ENCODE assay signal across 8 mouse cellular contexts in genomic region chrX:142813146-142813545, GRCm38 (mm10).
DNase-seq lines count a peak whose midpoint lies in the region; ATAC-seq and TF ChIP-seq lines count a peak whose summit lies in the region.
"Had no signal": no experiment of that assay in that cellular context is flagged by ENCODE, and none has a peak within 500 bp of the region (broad histone marks: within the 10 kb centered on the region; RNA-seq: fewer than 3 reads in every experiment).

No protein-coding gene starts in this region.

- no peak overlapping the region for H3K4me3 ChIP-seq in kidney, embryonic 15.5 days (replicated peaks)
- H3K4me3 ChIP-seq in hindbrain, embryonic 14.5 days (replicated peaks; ENCODE audit: low read length), result no peak overlapping the region
- no peak overlapping the region for H3K4me3 ChIP-seq in lung, adult 2 months (replicated peaks; ENCODE audit: extremely low read depth, low read depth, low read length)
- H3K4me3 ChIP-seq in stomach, embryonic 16.5 days (replicated peaks; ENCODE audit: low read length), result no peak overlapping the region
- H3K4me3 ChIP-seq: embryonic facial prominence, embryonic 12.5 days had no signal

- no peak overlapping the region for H3K4me2 ChIP-seq in kidney, embryonic 15.5 days
- H3K4me2 ChIP-seq in hindbrain, embryonic 14.5 days (replicated peaks), result no peak overlapping the region
- no peak overlapping the region for H3K4me2 ChIP-seq in stomach, embryonic 16.5 days (ENCODE audit: low read depth, low read length)
- H3K4me2 ChIP-seq: embryonic facial prominence, embryonic 12.5 days had no signal

- no peaks in the 10 kb centered on the region for H3K27me3 ChIP-seq in kidney, embryonic 15.5 days
- H3K27me3 ChIP-seq in hindbrain, embryonic 14.5 days (ENCODE audit: control insufficient read depth, insufficient read depth, low read length), result no peaks in the 10 kb centered on the region
- no peaks in the 10 kb centered on the region for H3K27me3 ChIP-seq in stomach, embryonic 16.5 days (ENCODE audit: control insufficient read depth, insufficient read depth, low read length)
- H3K27me3 ChIP-seq: embryonic facial prominence, embryonic 12.5 days had no signal

- H3K36me3 ChIP-seq in kidney, embryonic 15.5 days, result no peaks in the 10 kb centered on the region
- H3K36me3 ChIP-seq in hindbrain, embryonic 14.5 days (replicated peaks; ENCODE audit: control insufficient read depth, insufficient read depth), result no peaks in the 10 kb centered on the region
- H3K36me3 ChIP-seq in stomach, embryonic 16.5 days (ENCODE audit: control insufficient read depth, insufficient read depth, low read length), result no peaks in the 10 kb centered on the region
- H3K36me3 ChIP-seq: embryonic facial prominence, embryonic 12.5 days had no signal

- H3K27ac ChIP-seq in kidney, embryonic 15.5 days, result no peak overlapping the region
- H3K27ac ChIP-seq in hindbrain, embryonic 14.5 days, result no peak overlapping the region
- H3K27ac ChIP-seq in stomach, embryonic 16.5 days (ENCODE audit: low read length), result no peak overlapping the region
- H3K27ac ChIP-seq: embryonic facial prominence, embryonic 12.5 days had no signal

- no peak for ATAC-seq in kidney, embryonic 15.5 days (replicated peaks; ENCODE audit: low FRiP score)
- no peak; the same call in 1 of the 2 replicates for ATAC-seq in hindbrain, embryonic 14.5 days (ENCODE audit: low FRiP score)
- ATAC-seq in stomach, embryonic 16.5 days (ENCODE audit: insufficient read depth, low FRiP score), result peak; percentile 47

- DNase-seq in kidney, adult 18-20 months, result peak; percentile 47
- DNase-seq in ES-CJ7 (ENCODE audit: low read depth, low spot score), result peak; percentile 45
- DNase-seq in brain, embryonic 14.5 days (ENCODE audit: low read depth), result peak; percentile 62
- peak; percentile 39 for DNase-seq in hindbrain, embryonic 14.5 days (ENCODE audit: low spot score)
- DNase-seq in lung, adult 2 months, result peak; percentile 29

- 22% methylated on average over 6 of the region's 6 CpGs for WGBS in kidney, embryonic 15.5 days
- 14% methylated on average over 6 of the region's 6 CpGs for WGBS in hindbrain, embryonic 14.5 days
- WGBS in lung, adult 2 months, result 20% methylated on average over 6 of the region's 6 CpGs
- 20% methylated on average over 6 of the region's 6 CpGs for WGBS in stomach, embryonic 16.5 days

- H3K9ac ChIP-seq in kidney, embryonic 15.5 days, result no peak overlapping the region
- no peak overlapping the region for H3K9ac ChIP-seq in hindbrain, embryonic 14.5 days
- no peak overlapping the region for H3K9ac ChIP-seq in stomach, embryonic 16.5 days (ENCODE audit: low read length)
- H3K9ac ChIP-seq: embryonic facial prominence, embryonic 12.5 days had no signal

- H3K9me3 ChIP-seq in kidney, embryonic 15.5 days (replicated peaks), result no peaks in the 10 kb centered on the region
- H3K9me3 ChIP-seq in hindbrain, embryonic 14.5 days (ENCODE audit: control insufficient read depth, low read length), result no peaks in the 10 kb centered on the region
- H3K9me3 ChIP-seq in stomach, embryonic 16.5 days (replicated peaks; ENCODE audit: control insufficient read depth, low read length), result no peaks in the 10 kb centered on the region
- H3K9me3 ChIP-seq: embryonic facial prominence, embryonic 12.5 days had no signal

- H3K4me1 ChIP-seq in kidney, embryonic 15.5 days, result no peaks in the 10 kb centered on the region
- no peaks in the 10 kb centered on the region for H3K4me1 ChIP-seq in hindbrain, embryonic 14.5 days (replicated peaks; ENCODE audit: control insufficient read depth, insufficient read depth, low read length)
- H3K4me1 ChIP-seq in lung, adult 2 months (ENCODE audit: control insufficient read depth, insufficient read depth, low read length), result no peaks in the 10 kb centered on the region
- H3K4me1 ChIP-seq in stomach, embryonic 16.5 days (ENCODE audit: control insufficient read depth, insufficient read depth, low read length), result no peaks in the 10 kb centered on the region

- no peak for TF ChIP-seq POLR2A in brain, embryonic 14.5 days (IDR thresholded peaks at IDR 0.05; ENCODE audit: borderline replicate concordance, extremely low read depth, insufficient read depth, insufficient read length, poor library complexity, severe bottlenecking)
- no peak for TF ChIP-seq POLR2A in lung, adult 2 months (IDR thresholded peaks at IDR 0.05; ENCODE audit: borderline replicate concordance, extremely low read depth, low read depth, low read length)

- peak; percentile 61; the same call in 1 of the 2 replicates for TF ChIP-seq CTCF in brain, embryonic 14.5 days (IDR thresholded peaks at IDR 0.05; ENCODE audit: borderline replicate concordance, extremely low read depth, insufficient read depth, insufficient read length)
- TF ChIP-seq CTCF in lung, adult 2 months (IDR thresholded peaks at IDR 0.05; ENCODE audit: insufficient read depth, low read length), result peak; percentile 33; the same call in 1 of the 2 replicates
